Mouse (Mus musculus) midbrain, embryonic 10.5 days (tissue): ENCODE data around the gene Ms4a6c. TPM values are rescaled to one million over a fixed set of nuclear protein-coding genes. Genes with fewer than 3 reads are reported as not detected.
"Not testable (repeated sequence)": the region's sequence is repeated elsewhere in the genome, so short reads cannot be mapped to it uniquely, and the experiment has no call there.

Source experiments
- DNase-seq: peaks from one replicate; pipeline ENCODE4 v3.0.0-alpha.2; 2017; ENCODE audit warnings: low spot score
- H3K27ac ChIP-seq: fragments of 300-500 bp; sonication (generic); replicated peaks from 2 replicates; pipeline ENCODE4 v1.5.1; 2016; ENCODE audit warnings: mild to moderate bottlenecking
- H3K27me3 ChIP-seq: fragments of 300-500 bp; sonication (generic); 2 replicates; pipeline ENCODE4 v1.6.1; 2016; ENCODE audit warnings: low read depth, mild to moderate bottlenecking; ENCODE audit not compliant: poor library complexity, severe bottlenecking
- H3K36me3 ChIP-seq: fragments of 300-500 bp; sonication (generic); 2 replicates; pipeline ENCODE4 v1.6.1; 2016; ENCODE audit warnings: mild to moderate bottlenecking, moderate library complexity
- H3K4me1 ChIP-seq: fragments of 300-500 bp; sonication (generic); 2 replicates; pipeline ENCODE4 v1.6.1; 2016
- H3K4me3 ChIP-seq: fragments of 300-500 bp; sonication (generic); 2 replicates; pipeline ENCODE4 v1.5.1; 2016; ENCODE audit warnings: mild to moderate bottlenecking, moderate library complexity
- H3K9me3 ChIP-seq: fragments of 300-500 bp; sonication (generic); replicated peaks from 2 replicates; pipeline ENCODE4 v1.6.1; 2016; ENCODE audit warnings: mild to moderate bottlenecking
- WGBS: fragments of 180-500 bp; shearing (Covaris S2); methylation state at CpG from one replicate; pipeline ENCODE4 v1.1.7; 2016; 5-methylcytosine and 5-hydroxymethylcytosine counted together
- polyA plus RNA-seq: library from polyadenylated mRNA; unstranded; fragments of >200 nt; fragmentation: Nextera tagmentation; extraction: Ambion mirVana; gene quantifications from 2 replicates; pipeline ENCODE4 v1.2.1, GENCODE M21; 2016

The Ms4a6c gene
- polyA plus RNA-seq, 1 experiment from 2014 or later: 2.0 TPM

GRCm38 (mm10) chr19:11485266-11485665, 16.1 kb downstream of the Ms4a6c start:
- H3K4me3 ChIP-seq: no peak overlapping the region
- H3K27ac ChIP-seq: no peak overlapping the region
- DNase-seq: no peak
- no peaks in the 10 kb centered on the region for H3K9me3 ChIP-seq
- WGBS: 88% methylated on average over 3 of the region's 3 CpGs
- no peaks in the 10 kb centered on the region for H3K27me3 ChIP-seq
- no peaks in the 10 kb centered on the region for H3K36me3 ChIP-seq
- H3K4me1 ChIP-seq: no peaks in the 10 kb centered on the region

GRCm38 (mm10) chr19:11485746-11486145, 16.6 kb downstream of the Ms4a6c start, which contains the start of gene Gm8369:
Gene Gm8369, plus strand, starts transcription at chr19:11485938.
- Histone ChIP-seq H3K4me3 (no peak within 1 kb of the TSS), H3K9me3 (no peaks in the 10 kb centered on the region), H3K27me3 (no peaks in the 10 kb centered on the region), H3K4me1 (no peaks in the 10 kb centered on the region), H3K27ac (no peak within 1 kb of the TSS), H3K36me3 (no peaks in the 10 kb centered on the region)
- DNase-seq: no peak
- WGBS: 88% methylated on average over 2 of the region's 2 CpGs

GRCm38 (mm10) chr19:11486599-11486998, 17.4 kb downstream of the Ms4a6c start:
- Histone ChIP-seq H3K9me3 (no peaks in the 10 kb centered on the region), H3K27me3 (no peaks in the 10 kb centered on the region), H3K4me3 (no peak overlapping the region), H3K4me1 (no peaks in the 10 kb centered on the region), H3K36me3 (no peaks in the 10 kb centered on the region), H3K27ac (no peak overlapping the region)
- WGBS: 95% methylated on average over 1 of the region's 1 CpGs
- no peak for DNase-seq

- H3K9me3 ChIP-seq: no peaks in the 10 kb centered on the region
- no peaks in the 10 kb centered on the region for H3K4me1 ChIP-seq
- H3K36me3 ChIP-seq: no peaks in the 10 kb centered on the region
- H3K27me3 ChIP-seq: no peaks in the 10 kb centered on the region
- no peak overlapping the region for H3K27ac ChIP-seq
- no peak for DNase-seq
- 84% methylated on average over 4 of the region's 4 CpGs for WGBS
- no peak overlapping the region for H3K4me3 ChIP-seq
Measured at GRCm38 (mm10) chr19:11491406-11492189, 22.4 kb downstream of the Ms4a6c start.

- 90% methylated on average over 1 of the region's 1 CpGs for WGBS
- Histone ChIP-seq H3K27me3 (no peaks in the 10 kb centered on the region), H3K9me3 (no peaks in the 10 kb centered on the region), H3K4me3 (no peak overlapping the region), H3K4me1 (no peaks in the 10 kb centered on the region), H3K27ac (no peak overlapping the region), H3K36me3 (no peaks in the 10 kb centered on the region)
- no peak for DNase-seq
Measured at GRCm38 (mm10) chr19:11492671-11493070, 23.5 kb downstream of the Ms4a6c start.

GRCm38 (mm10) chr19:11494519-11494918, 25.4 kb downstream of the Ms4a6c start:
- Histone ChIP-seq H3K9me3 (no peaks in the 10 kb centered on the region), H3K4me1 (no peaks in the 10 kb centered on the region), H3K27me3 (no peaks in the 10 kb centered on the region), H3K36me3 (no peaks in the 10 kb centered on the region), H3K4me3 (no peak overlapping the region), H3K27ac (no peak overlapping the region)
- no peak for DNase-seq
- 89% methylated on average over 3 of the region's 3 CpGs for WGBS

- H3K27me3 ChIP-seq: no peaks in the 10 kb centered on the region
- 92% methylated on average over 6 of the region's 6 CpGs for WGBS
Measured at GRCm38 (mm10) chr19:11496361-11496760, 27.2 kb downstream of the Ms4a6c start.

GRCm38 (mm10) chr19:11497300-11497699, 28.1 kb downstream of the Ms4a6c start:
- H3K36me3 ChIP-seq, H3K9me3 ChIP-seq, H3K27me3 ChIP-seq, H3K27ac ChIP-seq, DNase-seq, H3K4me1 ChIP-seq, H3K4me3 ChIP-seq: not testable (repeated sequence)
- whole genome bisulfite sequencing: 84% methylated on average over 1 of the region's 1 CpGs

More at GRCm38 (mm10) chr19:11496361-11496760, 27.2 kb downstream of the Ms4a6c start:
- no peaks in the 10 kb centered on the region for H3K36me3 ChIP-seq
- no peak for DNase-seq
- no peak overlapping the region for H3K4me3 ChIP-seq
- no peaks in the 10 kb centered on the region for H3K9me3 ChIP-seq
- H3K4me1 ChIP-seq: no peaks in the 10 kb centered on the region
- no peak overlapping the region for H3K27ac ChIP-seq

- H3K4me3 ChIP-seq: no peak overlapping the region
- no peaks in the 10 kb centered on the region for H3K27me3 ChIP-seq
- H3K36me3 ChIP-seq: no peaks in the 10 kb centered on the region
- 93% methylated on average over 1 of the region's 1 CpGs for whole genome bisulfite sequencing
- no peaks in the 10 kb centered on the region for H3K4me1 ChIP-seq
- H3K9me3 ChIP-seq: no peaks in the 10 kb centered on the region
- no peak for DNase-seq
- H3K27ac ChIP-seq: no peak overlapping the region
Measured at GRCm38 (mm10) chr19:11500796-11501195, 31.6 kb downstream of the Ms4a6c start.

- no peak overlapping the region for H3K27ac ChIP-seq
- H3K4me1 ChIP-seq: no peaks in the 10 kb centered on the region
- no peaks in the 10 kb centered on the region for H3K36me3 ChIP-seq
- H3K4me3 ChIP-seq: no peak overlapping the region
- 91% methylated on average over 4 of the region's 4 CpGs for WGBS
- no peaks in the 10 kb centered on the region for H3K27me3 ChIP-seq
- no peak for DNase-seq
- no peaks in the 10 kb centered on the region for H3K9me3 ChIP-seq
Measured at GRCm38 (mm10) chr19:11501326-11501725, 32.2 kb downstream of the Ms4a6c start.

GRCm38 (mm10) chr19:11504857-11505256, 35.7 kb downstream of the Ms4a6c start:
- no peak for DNase-seq
- 88% methylated on average over 1 of the region's 1 CpGs for WGBS

GRCm38 (mm10) chr19:11513458-11513857, 44.3 kb downstream of the Ms4a6c start:
- H3K9me3 ChIP-seq: no peaks in the 10 kb centered on the region
- H3K4me3 ChIP-seq: no peak overlapping the region
- no peaks in the 10 kb centered on the region for H3K4me1 ChIP-seq
- WGBS: 84% methylated on average over 1 of the region's 1 CpGs
- DNase-seq: no peak
- no peaks in the 10 kb centered on the region for H3K36me3 ChIP-seq
- no peaks in the 10 kb centered on the region for H3K27me3 ChIP-seq
- H3K27ac ChIP-seq: no peak overlapping the region

More at GRCm38 (mm10) chr19:11504857-11505256, 35.7 kb downstream of the Ms4a6c start:
- no peaks in the 10 kb centered on the region for H3K36me3 ChIP-seq
- no peaks in the 10 kb centered on the region for H3K9me3 ChIP-seq
- H3K27ac ChIP-seq: no peak overlapping the region
- H3K4me3 ChIP-seq: no peak overlapping the region
- no peaks in the 10 kb centered on the region for H3K4me1 ChIP-seq
- H3K27me3 ChIP-seq: no peaks in the 10 kb centered on the region

- H3K4me1 ChIP-seq: no peaks in the 10 kb centered on the region
- H3K36me3 ChIP-seq: no peaks in the 10 kb centered on the region
- H3K9me3 ChIP-seq: no peaks in the 10 kb centered on the region
- no peak within 1 kb of the TSS for H3K4me3 ChIP-seq
- H3K27me3 ChIP-seq: no peaks in the 10 kb centered on the region
- DNase-seq: no peak
- H3K27ac ChIP-seq: no peak within 1 kb of the TSS
Measured at GRCm38 (mm10) chr19:11516246-11516645, 47.1 kb downstream of the Ms4a6c start, which contains the start of gene Ms4a6b. Gene Ms4a6b, plus strand, starts transcription at chr19:11516512.
